Mouse (Mus musculus) ovary, postnatal 36 days (tissue): ENCODE data around the gene Mrps18a.

Experiments
- DNase-seq: peaks from one replicate; pipeline ENCODE4 v3.0.0; 2022; ENCODE audit warnings: low spot score, mixed read lengths

Gene Mrps18a

DNA sequence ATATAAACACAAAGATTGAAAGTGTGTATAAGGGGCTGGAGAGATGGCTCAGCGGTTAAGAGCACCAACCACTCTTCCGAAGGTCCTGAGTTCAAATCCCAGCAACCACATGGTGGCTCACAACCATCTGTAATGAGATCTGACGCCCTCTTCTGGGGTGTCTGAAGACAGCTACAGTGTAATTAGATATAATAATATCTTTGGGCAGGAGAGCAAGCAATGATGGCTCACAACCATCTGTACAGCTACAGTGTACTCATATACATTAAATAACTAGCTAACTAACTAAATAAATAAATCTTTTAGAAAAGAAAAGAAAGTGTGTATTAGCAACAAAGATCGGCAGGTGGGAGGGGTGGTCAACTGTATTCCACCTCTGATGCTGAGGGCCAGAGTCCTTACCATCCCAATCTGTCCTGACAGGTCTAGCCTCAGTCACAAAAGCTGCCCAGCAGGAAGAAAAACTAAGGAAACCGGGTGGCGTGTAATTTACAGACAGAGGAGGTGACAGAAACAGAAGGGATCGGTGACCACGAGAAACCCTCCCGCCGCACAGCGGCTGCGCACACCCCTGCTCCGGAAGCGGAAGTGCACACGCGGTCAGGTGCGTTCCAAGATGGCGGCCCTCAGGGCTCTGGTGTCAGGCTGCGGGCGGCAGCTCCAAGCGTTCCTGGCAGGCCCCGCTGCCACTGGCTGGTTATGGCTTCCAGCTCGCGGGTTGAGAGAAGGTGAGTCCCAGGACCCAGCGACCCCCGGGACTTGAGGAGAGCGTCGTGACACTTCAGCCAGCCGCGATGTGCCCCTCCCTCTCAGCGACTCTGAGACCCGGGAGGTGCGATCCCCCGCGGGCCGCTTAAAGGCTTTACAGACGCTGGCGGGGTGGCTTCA, at the start of gene Mrps18a:
Gene Mrps18a, plus strand, starts transcription at position 585 of the 888 bp plus-strand sequence.
- peak; percentile 83 for DNase-seq

DNA sequence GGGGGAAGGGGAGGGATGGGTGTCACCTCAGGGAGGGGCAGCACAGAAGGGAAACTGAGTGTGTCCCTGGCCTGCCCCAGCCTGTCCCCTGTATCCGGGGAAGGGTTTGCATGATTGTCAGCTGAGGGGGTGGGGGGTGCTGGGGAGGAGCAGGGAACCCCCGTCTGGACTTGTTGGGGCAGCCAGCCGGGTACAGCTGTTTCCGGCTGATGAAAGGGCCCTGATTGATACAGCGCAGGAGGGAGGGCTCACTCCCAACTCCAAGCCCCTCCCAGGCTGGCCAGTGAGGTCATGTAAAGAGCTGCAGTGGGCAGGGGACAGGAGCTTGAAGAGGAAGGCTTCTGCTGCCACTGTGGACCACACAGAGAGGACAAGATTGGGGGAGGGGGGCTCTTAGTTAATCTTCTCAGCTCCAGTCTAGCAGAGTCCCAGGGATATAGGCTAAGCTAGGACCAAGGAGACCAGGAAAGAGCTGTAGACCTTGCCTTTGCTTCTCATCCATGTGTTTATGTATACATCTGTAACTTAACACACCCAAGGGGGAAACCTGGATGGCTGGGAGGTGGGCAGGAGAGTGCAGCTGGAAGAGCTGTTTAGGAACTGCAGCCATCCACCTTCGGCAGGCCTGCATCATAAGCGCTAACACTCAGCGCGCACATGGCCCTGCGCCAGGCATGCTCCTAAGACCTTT, 47.4 kb upstream of the Mrps18a start:
- peak; percentile 38 for DNase-seq

- DNase-seq, result no peak
Observed at GRCm38 (mm10) chr17:46063974-46064312, 46.8 kb upstream of the Mrps18a start.

DNA sequence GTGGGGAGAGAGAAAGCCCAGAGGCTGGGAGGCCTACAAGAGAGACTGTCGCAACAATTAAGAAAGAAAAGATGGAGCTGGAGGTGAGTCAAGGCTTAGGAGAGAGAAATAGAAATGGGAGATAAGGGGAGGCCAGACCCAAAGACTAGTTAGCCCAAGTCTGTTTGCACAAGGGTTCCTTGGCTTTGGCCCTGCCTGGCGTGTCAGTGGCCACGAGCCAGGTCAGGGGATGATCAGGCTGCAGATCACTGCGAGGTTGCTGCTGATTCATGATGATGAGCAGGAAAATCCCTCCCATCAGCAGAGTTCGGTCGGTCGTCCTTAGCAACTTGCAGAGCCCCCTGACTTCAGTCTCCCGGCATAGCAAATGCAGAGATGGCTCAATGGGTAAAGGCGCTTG, 40.7 kb upstream of the Mrps18a start:
- DNase-seq, result peak; percentile 39

- no peak for DNase-seq
Observed at GRCm38 (mm10) chr17:46071531-46071930, 39.3 kb upstream of the Mrps18a start.

GRCm38 (mm10) chr17:46073730-46074301, 37.0 kb upstream of the Mrps18a start:
- peak; percentile 74 for DNase-seq

- DNase-seq, result no peak
Observed at GRCm38 (mm10) chr17:46074398-46075115, 36.2 kb upstream of the Mrps18a start.

- DNase-seq, result peak; percentile 37
Observed at GRCm38 (mm10) chr17:46075116-46075485, 35.7 kb upstream of the Mrps18a start.

DNA sequence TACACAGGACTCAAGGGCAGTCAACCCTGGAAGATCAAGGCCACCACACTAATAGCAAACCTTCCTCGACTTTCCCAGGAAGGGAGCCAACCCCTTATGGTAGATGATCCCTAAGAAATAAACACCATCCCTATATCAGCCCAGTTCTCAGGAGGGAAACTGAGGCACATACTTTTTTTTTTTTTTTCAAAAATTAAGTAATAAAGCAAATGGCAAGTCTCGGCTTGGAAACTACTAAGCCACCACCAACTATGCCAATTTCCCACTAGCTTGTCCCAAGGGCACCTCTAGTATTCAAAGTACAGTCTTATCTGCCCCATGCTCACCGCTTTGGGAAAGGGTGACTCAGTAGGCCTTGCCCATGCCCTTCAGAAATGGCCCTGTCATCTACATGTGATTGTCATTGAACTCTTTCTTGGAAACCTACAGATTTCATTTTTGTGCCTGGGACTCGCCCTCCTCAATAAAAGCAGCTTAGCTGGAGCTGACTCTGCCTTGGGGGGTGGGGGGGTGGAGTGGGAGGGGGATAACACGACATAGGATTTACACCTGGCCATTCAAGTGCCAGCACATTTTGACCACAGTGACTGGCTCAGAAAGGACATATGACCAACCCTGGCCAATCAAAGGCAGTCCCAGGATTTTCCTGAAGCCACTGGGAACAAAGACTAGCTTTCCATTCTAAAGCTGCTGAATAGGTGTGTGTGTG, 35.1 kb upstream of the Mrps18a start:
- no peak for DNase-seq

DNA sequence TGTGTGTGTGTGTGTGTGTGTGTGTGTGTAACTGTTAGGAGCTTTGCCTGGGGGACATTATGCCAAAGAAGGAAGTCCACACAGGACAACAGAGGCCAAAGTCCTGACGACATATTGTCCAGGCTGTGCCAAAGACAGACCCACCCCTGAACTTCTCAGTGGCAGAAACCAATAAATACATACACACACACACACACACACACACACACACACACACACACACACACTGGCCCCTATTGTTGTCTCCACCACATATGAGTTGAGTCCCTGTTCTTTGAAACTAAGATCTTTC, 34.6 kb upstream of the Mrps18a start:
- DNase-seq, result no peak

DNA sequence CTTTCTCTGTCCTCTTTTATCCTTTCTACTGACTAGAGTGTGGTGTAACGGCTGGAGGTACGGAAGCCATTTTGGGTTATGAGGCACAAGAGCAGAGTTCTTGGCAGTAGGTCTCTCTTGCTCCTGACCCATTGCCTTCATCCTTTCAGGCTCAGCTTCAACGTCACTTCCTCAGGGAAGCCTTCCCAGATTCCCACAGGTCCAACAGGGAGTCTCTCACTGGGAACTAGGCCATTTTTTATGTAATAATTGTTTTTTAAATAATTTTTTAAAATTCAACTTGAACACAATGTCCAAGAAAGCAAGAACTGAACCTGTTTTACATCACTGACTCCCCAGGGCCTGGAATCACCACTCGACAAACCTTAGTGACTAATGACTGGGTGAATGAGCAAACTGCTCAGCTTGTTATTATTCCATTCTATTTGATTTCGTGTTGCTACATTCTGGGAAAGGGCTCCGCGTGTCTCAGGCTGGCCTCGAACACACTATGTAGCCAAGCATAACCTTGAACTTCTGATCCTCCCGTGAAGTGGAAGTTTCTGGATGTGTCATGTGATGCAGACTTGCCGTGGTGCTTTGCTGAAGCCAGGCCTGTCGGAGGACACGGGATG, 32.8 kb upstream of the Mrps18a start:
- DNase-seq, result no peak

- DNase-seq, result no peak
Observed at GRCm38 (mm10) chr17:46079037-46079436, 31.7 kb upstream of the Mrps18a start.

DNA sequence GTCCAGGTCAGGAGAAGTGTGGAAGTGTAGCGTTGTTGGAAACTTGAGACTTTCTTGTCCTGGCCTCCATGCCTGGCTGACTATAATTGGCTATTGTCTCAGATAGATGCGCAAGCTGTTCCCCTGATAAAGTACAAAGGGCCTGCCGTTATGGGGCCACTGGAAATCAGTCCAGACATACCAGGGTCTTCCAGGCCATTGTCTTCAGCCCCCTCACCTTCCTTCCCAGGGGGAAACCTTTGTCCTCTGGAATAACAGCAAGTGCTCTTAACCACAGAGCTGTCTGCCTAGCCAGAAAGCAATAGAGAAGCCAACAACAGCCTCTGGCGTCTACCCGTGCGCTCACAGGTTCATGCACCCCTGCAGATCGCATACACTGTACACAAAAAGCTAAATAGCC, 30.4 kb upstream of the Mrps18a start:
- DNase-seq, result no peak

- no peak for DNase-seq
Observed at GRCm38 (mm10) chr17:46081042-46081441, 29.7 kb upstream of the Mrps18a start.

GRCm38 (mm10) chr17:46081657-46082056, 29.1 kb upstream of the Mrps18a start:
- no peak for DNase-seq

- no peak for DNase-seq
Observed at GRCm38 (mm10) chr17:46083381-46083780, 27.4 kb upstream of the Mrps18a start.

- DNase-seq, result peak; percentile 85
Observed at GRCm38 (mm10) chr17:46084091-46084501, 26.7 kb upstream of the Mrps18a start.

- DNase-seq, result no peak
Observed at GRCm38 (mm10) chr17:46086341-46086870, 24.4 kb upstream of the Mrps18a start.

DNA sequence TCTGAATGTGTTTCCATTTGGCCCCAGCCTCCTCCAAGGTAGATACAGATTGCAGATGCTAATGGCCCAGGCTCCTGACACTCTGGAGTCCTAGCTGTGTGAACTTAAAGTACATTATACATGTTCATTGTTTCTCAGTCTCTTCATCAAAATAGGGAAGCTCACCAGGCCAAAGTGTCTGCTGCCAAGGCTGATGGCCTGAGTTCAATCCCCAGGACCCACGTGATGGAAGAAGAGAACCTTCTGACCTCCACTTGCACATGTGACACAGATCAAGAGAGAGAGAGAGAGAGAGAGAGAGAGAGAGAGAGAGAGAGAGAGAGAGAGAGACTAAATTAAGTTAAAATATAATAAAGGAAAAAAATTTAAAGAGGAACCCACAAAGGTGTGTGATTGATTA, 19.4 kb upstream of the Mrps18a start:
- DNase-seq, result no peak

GRCm38 (mm10) chr17:46091899-46092298, 18.9 kb upstream of the Mrps18a start:
- no peak for DNase-seq

GRCm38 (mm10) chr17:46098525-46098924, 12.3 kb upstream of the Mrps18a start:
- DNase-seq, result no peak
